In genomic region chr9:40800675-40801612, GRCm38 (mm10) we compare ENCODE assay signal across 8 mouse cellular contexts. TPM values are rescaled to one million over a fixed set of nuclear protein-coding genes. Genes with fewer than 3 reads are reported as not detected.
DNase-seq lines count a peak whose midpoint lies in the region; ATAC-seq and TF ChIP-seq lines count a peak whose summit lies in the region.

Gene Hspa8 (plus strand): TSS chr9:40800984.

- peak; percentile 97 for ATAC-seq in embryonic facial prominence, embryonic 15.5 days (ENCODE audit: insufficient number of reproducible peaks, low FRiP score, low TSS enrichment, low read depth)
- ATAC-seq in limb, embryonic 14.5 days (ENCODE audit: low FRiP score, low read depth): peak; percentile 94
- peak; percentile 97 for ATAC-seq in midbrain, postnatal 0 days (ENCODE audit: low FRiP score)

- no peaks in the 10 kb centered on the region for H3K9me3 ChIP-seq in embryonic facial prominence, embryonic 15.5 days (replicated peaks)
- no peaks in the 10 kb centered on the region for H3K9me3 ChIP-seq in limb, embryonic 14.5 days (ENCODE audit: control insufficient read depth, low read length)
- H3K9me3 ChIP-seq in midbrain, postnatal 0 days (ENCODE audit: low read length): no peaks in the 10 kb centered on the region

- peak; percentile 22; the same call in 1 of the 2 replicates for TF ChIP-seq CTCF in bone marrow, adult 2 months (IDR thresholded peaks at IDR 0.05; ENCODE audit: control insufficient read depth, insufficient read depth, low read length)
- peak; percentile 52 for TF ChIP-seq CTCF in midbrain, postnatal 0 days (IDR thresholded peaks at IDR 0.05)

- peaks cover 3% of the 10 kb centered on the region; the same call in 1 of the 2 replicates for H3K4me1 ChIP-seq in bone marrow, adult 2 months (ENCODE audit: control insufficient read depth, insufficient read depth, low read length)
- peaks cover 37% of the 10 kb centered on the region for H3K4me1 ChIP-seq in embryonic facial prominence, embryonic 15.5 days
- H3K4me1 ChIP-seq in limb, embryonic 14.5 days (ENCODE audit: control insufficient read depth, insufficient read depth, low read length): peaks cover 28% of the 10 kb centered on the region; the same call in 1 of the 2 replicates
- H3K4me1 ChIP-seq in midbrain, postnatal 0 days (ENCODE audit: insufficient read depth, low read length): no peaks in the 10 kb centered on the region

- DNase-seq in 416B (ENCODE audit: low read depth): peak; percentile 100
- DNase-seq in heart, adult 8-10 months (ENCODE audit: low spot score): peak; percentile 99
- peak; percentile 100 for DNase-seq in kidney, adult 9 months
- peak; percentile 100 for DNase-seq in limb, embryonic 14.5 days (ENCODE audit: low spot score)
- DNase-seq in midbrain, postnatal 0 days (ENCODE audit: low spot score): peak; percentile 100
- peak; percentile 98 to 99 for DNase-seq in spleen, postnatal 14 days (ENCODE audit: low spot score in 2 of 2)

- H3K9ac ChIP-seq in embryonic facial prominence, embryonic 15.5 days: peak within 1 kb of the TSS; percentile 99
- peak within 1 kb of the TSS; percentile 96 for H3K9ac ChIP-seq in limb, embryonic 14.5 days (ENCODE audit: low read depth, low read length, severe bottlenecking)
- H3K9ac ChIP-seq in midbrain, postnatal 0 days (replicated peaks; ENCODE audit: low read length, poor library complexity, severe bottlenecking): peak within 1 kb of the TSS; percentile 98

- under 1% methylated on average over 82 of the region's 83 CpGs for WGBS in bone marrow, adult 2 months
- WGBS in embryonic facial prominence, embryonic 15.5 days: under 1% methylated on average over 83 of the region's 83 CpGs
- under 1% methylated on average over 65 of the region's 83 CpGs for WGBS in limb, embryonic 14.5 days
- WGBS in midbrain, postnatal 0 days: 1% methylated on average over 58 of the region's 83 CpGs

- no peaks in the 10 kb centered on the region for H3K27me3 ChIP-seq in embryonic facial prominence, embryonic 15.5 days
- no peaks in the 10 kb centered on the region for H3K27me3 ChIP-seq in limb, embryonic 14.5 days (ENCODE audit: control insufficient read depth, insufficient read depth, low read length)
- H3K27me3 ChIP-seq in midbrain, postnatal 0 days (ENCODE audit: insufficient read depth, low read length): no peaks in the 10 kb centered on the region

- peak within 1 kb of the TSS; percentile 97 for H3K27ac ChIP-seq in bone marrow, adult 2 months (ENCODE audit: control insufficient read depth, insufficient read depth, low read depth, low read length, poor library complexity)
- peak within 1 kb of the TSS; percentile 98 for H3K27ac ChIP-seq in embryonic facial prominence, embryonic 15.5 days (replicated peaks)
- H3K27ac ChIP-seq in limb, embryonic 14.5 days (replicated peaks; ENCODE audit: low read depth, low read length): peak within 1 kb of the TSS; percentile 98
- H3K27ac ChIP-seq in midbrain, postnatal 0 days (ENCODE audit: low read depth, low read length): peak within 1 kb of the TSS; percentile 97

- H3K36me3 ChIP-seq in embryonic facial prominence, embryonic 15.5 days: peaks cover 25% of the 10 kb centered on the region
- peaks cover 34% of the 10 kb centered on the region for H3K36me3 ChIP-seq in limb, embryonic 14.5 days (ENCODE audit: control insufficient read depth, insufficient read depth, low read length)
- peaks cover 7% of the 10 kb centered on the region; the same call in 1 of the 2 replicates for H3K36me3 ChIP-seq in midbrain, postnatal 0 days (ENCODE audit: insufficient read depth, low read length)

- H3K4me3 ChIP-seq in bone marrow, adult 2 months (replicated peaks; ENCODE audit: control insufficient read depth, low read depth, low read length): peak within 1 kb of the TSS; percentile 99
- peak within 1 kb of the TSS; percentile 97 for H3K4me3 ChIP-seq in embryonic facial prominence, embryonic 15.5 days (replicated peaks)
- H3K4me3 ChIP-seq in limb, embryonic 14.5 days (replicated peaks; ENCODE audit: low read length): peak within 1 kb of the TSS; percentile 83
- peak within 1 kb of the TSS; percentile 94 for H3K4me3 ChIP-seq in midbrain, postnatal 0 days (ENCODE audit: low read depth, low read length)

- peak; percentile 100 for TF ChIP-seq POLR2A in bone marrow, adult 2 months (IDR thresholded peaks at IDR 0.05; ENCODE audit: borderline replicate concordance, control insufficient read depth, low read depth, low read length)
- peak; percentile 99 for TF ChIP-seq POLR2A in limb, embryonic 14.5 days (IDR thresholded peaks at IDR 0.05; ENCODE audit: borderline replicate concordance, extremely low read depth, insufficient read depth, insufficient read length)

- H3K4me2 ChIP-seq in embryonic facial prominence, embryonic 15.5 days (replicated peaks): peak within 1 kb of the TSS; percentile 68
- H3K4me2 ChIP-seq in limb, embryonic 14.5 days (replicated peaks; ENCODE audit: low read depth, low read length, severe bottlenecking): peak within 1 kb of the TSS; percentile 92
- peak within 1 kb of the TSS; percentile 62 for H3K4me2 ChIP-seq in midbrain, postnatal 0 days (ENCODE audit: low read depth, low read length, poor library complexity, severe bottlenecking)

RNA-seq across cellular contexts. Expression of gene Hspa8, which starts in this region (rescaled TPM):
- 397 and 805 TPM in 2 replicates for polyA plus RNA-seq in bone marrow, adult 2 months (2011; ENCODE audit: insufficient read depth, insufficient read length, low replicate concordance, missing spikeins)
- polyA plus RNA-seq in embryonic facial prominence, embryonic 15.5 days (2015; fragmentation: Nextera tagmentation; extraction: Ambion mirVana): 2,291 and 2,301 TPM in 2 replicates
- 1,000 to 10,000 TPM; 1,176 to 1,889 (median 1,438) TPM for total RNA-seq in heart, adult 8-10 months (2022)
- polyA plus RNA-seq in limb, embryonic 14.5 days (2012; rRNA removed): 2,115 and 2,701 TPM in 2 replicates
- polyA plus RNA-seq in limb, embryonic 14.5 days (2014; fragmentation: Nextera tagmentation; extraction: Ambion mirVana): 1,955 and 2,023 TPM in 2 replicates
- 3,665 and 4,346 TPM in 2 replicates for total RNA-seq in midbrain, postnatal 0 days (2014; rRNA removed)
- polyA plus RNA-seq in midbrain, postnatal 0 days (2015; fragmentation: Nextera tagmentation; extraction: Ambion mirVana): 2,467 and 2,499 TPM in 2 replicates

Comparison
In these comparisons a context has a peak if more than half of its experiments do, and no peak if none do; other contexts are left out.
1. Peak in every context shown above with its lines: DNase-seq, ATAC-seq, H3K4me3 ChIP-seq and H3K27ac ChIP-seq.